Mouse (Mus musculus) heart, adult 2 months (tissue): ENCODE measurements around the gene Atp2b2. TPM values are rescaled to one million over a fixed set of nuclear protein-coding genes. Genes with fewer than 3 reads are reported as not detected.
A peak's percentile ranks its signal among the peaks of the same experiment; 100 is the strongest.

Experiments used
- DNase-seq, 2 experiments: peaks; one replicate each; pipeline ENCODE4 v3.0.0; 2021
- H3K27ac ChIP-seq: fragments of 200-600 bp; 2 replicates; pipeline ENCODE4 v1.8.1; 2022
- H3K27me3 ChIP-seq: fragments of 200-500 bp; 2 replicates; pipeline ENCODE4 v1.6.1; 2012; ENCODE audit warnings: mild to moderate bottlenecking, low read length, inconsistent platforms, mixed read lengths; ENCODE audit not compliant: control insufficient read depth, insufficient read depth
- H3K36me3 ChIP-seq: fragments of 200-500 bp; 2 replicates; pipeline ENCODE4 v1.6.1; 2012; ENCODE audit warnings: low read length, inconsistent platforms; ENCODE audit not compliant: control insufficient read depth, insufficient read depth
- H3K4me1 ChIP-seq: fragments of 200-500 bp; 2 replicates; pipeline ENCODE4 v1.6.1; 2011; ENCODE audit warnings: low read length; ENCODE audit not compliant: control insufficient read depth, insufficient read depth
- H3K4me3 ChIP-seq: fragments of 200-600 bp; 2 replicates; pipeline ENCODE4 v1.8.1; 2022
- H3K79me2 ChIP-seq: fragments of 200-500 bp; replicated peaks from 2 replicates; pipeline ENCODE4 v1.6.1; 2012; ENCODE audit warnings: mild to moderate bottlenecking, inconsistent platforms, low read length, moderate library complexity, mixed read lengths; ENCODE audit not compliant: control insufficient read depth, insufficient read depth
- H3K9ac ChIP-seq: fragments of 200-500 bp; 2 replicates; pipeline ENCODE4 v1.6.1; 2012; ENCODE audit warnings: low read depth, mild to moderate bottlenecking, control low read depth, inconsistent platforms, low read length, mixed read lengths
- CTCF ChIP-seq: fragments of 200-600 bp; IDR thresholded peaks from 2 replicates; pipeline ENCODE4 v1.8.1; 2022; ENCODE audit warnings: antibody characterized with exemption, mild to moderate bottlenecking, moderate library complexity
- EP300 ChIP-seq: fragments of 200-500 bp; IDR thresholded peaks from 2 replicates; pipeline ENCODE4 v1.6.1; 2011; ENCODE audit warnings: low read depth, low read length, control low read depth; ENCODE audit not compliant: insufficient read depth
- POLR2A ChIP-seq: fragments of 200-500 bp; IDR thresholded peaks from 2 replicates; pipeline ENCODE4 v1.6.1; 2011; ENCODE audit warnings: mild to moderate bottlenecking, low read depth, low read length, control low read depth; ENCODE audit not compliant: insufficient read depth
- WGBS: fragments of 180-500 bp; shearing (Covaris S2); methylation state at CpG from one replicate; pipeline ENCODE4 v1.1.7; 2018; 5-methylcytosine and 5-hydroxymethylcytosine counted together
- intact Hi-C: fragments of 180-260 bp; cut with DNase I; formaldehyde crosslinking; loops from one replicate; pipeline ENCODE4 v1.15.1; 2025
- polyA plus RNA-seq: library from polyadenylated mRNA; depleted of rRNA; stranded (reverse); fragments of >200 nt; gene quantifications from 2 replicates; pipeline ENCODE4 v1.2.3, GENCODE M21; 2012
- total RNA-seq, 2 experiments: library from RNA; stranded (reverse); gene quantifications; 2 replicates each; pipeline ENCODE4 v1.2.3; 2021

Gene Atp2b2
- total and polyA plus RNA-seq, 3 experiments: 0.64 to 1.1 (median 0.84) TPM

GRCm38 (mm10) chr6:113936811-113937508 lies 105.5 kb downstream of the Atp2b2 start:
- intact Hi-C loops: no loop called here
- H3K9ac ChIP-seq: no peak overlapping the region
- H3K27me3 ChIP-seq: no peaks in the 10 kb centered on the region
- no peaks in the 10 kb centered on the region for H3K79me2 ChIP-seq
- DNase-seq: no peak
- 59% methylated on average over 6 of the region's 6 CpGs for WGBS
- no peak overlapping the region for H3K27ac ChIP-seq
- TF ChIP-seq CTCF: no peak
- TF ChIP-seq POLR2A: no peak
- no peak for TF ChIP-seq EP300
- H3K4me1 ChIP-seq: peaks cover 1% of the 10 kb centered on the region
- H3K36me3 ChIP-seq: no peaks in the 10 kb centered on the region
- H3K4me3 ChIP-seq: no peak overlapping the region

- 35% methylated on average over 8 of the region's 8 CpGs for WGBS
- no peak for TF ChIP-seq CTCF
- no peak for TF ChIP-seq EP300
- no peak for TF ChIP-seq POLR2A
- H3K36me3 ChIP-seq: no peaks in the 10 kb centered on the region
- DNase-seq: no peak
- H3K4me1 ChIP-seq: peaks cover 1% of the 10 kb centered on the region
- no peaks in the 10 kb centered on the region for H3K79me2 ChIP-seq
- no peak overlapping the region for H3K9ac ChIP-seq
- no peak overlapping the region for H3K4me3 ChIP-seq
- intact Hi-C loops: no loop called here
- H3K27me3 ChIP-seq: no peaks in the 10 kb centered on the region
- H3K27ac ChIP-seq: no peak overlapping the region
Observed at GRCm38 (mm10) chr6:113936111-113936510, 106.3 kb downstream of the Atp2b2 start.

DNA sequence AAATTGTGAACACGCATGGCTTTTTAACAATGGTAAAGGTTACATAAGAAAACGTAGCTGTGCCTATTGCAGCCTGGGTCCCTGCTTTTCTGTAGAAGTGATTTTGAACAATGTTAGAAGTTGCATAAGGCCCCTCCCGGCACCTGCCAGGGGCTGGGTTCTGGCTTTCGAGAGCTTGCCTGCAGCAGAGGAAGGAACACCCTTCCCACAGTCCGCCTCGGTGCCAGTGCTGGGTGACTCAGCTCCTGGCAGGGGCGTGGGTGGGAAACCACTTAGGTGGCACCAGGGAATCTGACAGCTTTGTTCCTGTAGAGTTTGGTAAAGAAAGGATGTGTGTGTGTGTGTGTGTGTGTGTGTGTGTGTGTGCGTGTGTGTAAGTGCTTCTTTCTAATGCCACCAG lies 107.7 kb downstream of the Atp2b2 start:
- H3K79me2 ChIP-seq: no peaks in the 10 kb centered on the region
- no peak for TF ChIP-seq CTCF
- no peak for TF ChIP-seq POLR2A
- TF ChIP-seq EP300: no peak
- H3K27me3 ChIP-seq: no peaks in the 10 kb centered on the region
- intact Hi-C loops: no loop called here
- DNase-seq: peak in 1 of 2 experiments; percentile 18
- H3K9ac ChIP-seq: no peak overlapping the region
- peaks cover 1% of the 10 kb centered on the region for H3K4me1 ChIP-seq
- WGBS: 57% methylated on average over 8 of the region's 8 CpGs
- H3K36me3 ChIP-seq: no peaks in the 10 kb centered on the region
- no peak overlapping the region for H3K27ac ChIP-seq
- H3K4me3 ChIP-seq: no peak overlapping the region

- no peak for TF ChIP-seq POLR2A
- H3K4me3 ChIP-seq: no peak overlapping the region
- H3K27me3 ChIP-seq: no peaks in the 10 kb centered on the region
- intact Hi-C loops: no loop called here
- 52% methylated on average over 14 of the region's 14 CpGs for WGBS
- no peaks in the 10 kb centered on the region for H3K79me2 ChIP-seq
- no peak overlapping the region for H3K9ac ChIP-seq
- H3K4me1 ChIP-seq: peaks cover 1% of the 10 kb centered on the region
- no peak overlapping the region for H3K27ac ChIP-seq
- no peaks in the 10 kb centered on the region for H3K36me3 ChIP-seq
- DNase-seq: no peak
Observed at GRCm38 (mm10) chr6:113933261-113934151, 108.9 kb downstream of the Atp2b2 start.

DNA sequence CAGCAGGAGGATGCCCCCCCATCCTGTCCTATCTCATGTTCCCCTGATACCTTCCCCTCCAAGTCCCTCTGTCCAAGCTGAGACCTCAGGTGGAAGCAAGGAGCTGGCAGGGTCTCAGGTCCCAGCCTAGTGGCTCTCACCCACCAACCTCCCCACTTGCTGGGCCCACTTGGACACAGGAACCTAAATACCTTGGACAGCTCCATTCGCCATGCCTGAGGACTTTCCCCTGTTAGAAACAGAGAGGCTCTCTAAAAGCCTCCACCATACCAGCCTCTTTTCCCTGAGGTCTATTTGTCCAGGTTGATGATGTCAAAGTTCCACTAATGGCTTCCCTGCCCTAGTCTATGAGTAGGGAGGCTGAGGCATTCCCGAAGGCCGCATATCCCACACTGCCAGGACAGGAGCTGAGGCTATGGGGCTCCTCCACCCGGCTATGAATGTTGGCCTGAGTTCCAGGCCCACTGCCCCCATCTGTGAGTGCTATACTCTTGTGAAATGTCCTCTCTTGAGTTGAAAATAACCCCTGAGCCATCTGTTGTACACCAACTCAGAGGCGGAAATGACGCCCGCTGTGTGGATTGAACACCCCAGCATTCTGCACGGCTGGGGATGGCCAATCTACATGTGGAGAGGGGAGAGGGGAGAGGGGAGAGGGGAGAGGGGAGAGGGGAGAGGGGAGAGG lies 113.1 kb downstream of the Atp2b2 start:
- TF ChIP-seq EP300: no peak
- no peak for TF ChIP-seq CTCF
- TF ChIP-seq POLR2A: no peak
- intact Hi-C loops: no loop called here
- Histone ChIP-seq H3K27me3 (no peaks in the 10 kb centered on the region), H3K79me2 (no peaks in the 10 kb centered on the region), H3K36me3 (no peaks in the 10 kb centered on the region), H3K4me3 (no peak overlapping the region), H3K9ac (no peak overlapping the region), H3K27ac (no peak overlapping the region), H3K4me1 (no peaks in the 10 kb centered on the region; the same call in 1 of the 2 replicates)
- 84% methylated on average over 7 of the region's 8 CpGs for WGBS
- no peak for DNase-seq

- TF ChIP-seq EP300: no peak
- no peak for TF ChIP-seq POLR2A
- no peak for TF ChIP-seq CTCF
- no peak for DNase-seq
- H3K9ac ChIP-seq: no peak overlapping the region
- H3K36me3 ChIP-seq: no peaks in the 10 kb centered on the region
- WGBS: 63% methylated on average over 4 of the region's 4 CpGs
- H3K4me1 ChIP-seq: no peaks in the 10 kb centered on the region
- no peaks in the 10 kb centered on the region for H3K79me2 ChIP-seq
- intact Hi-C loops: no loop called here
- H3K27ac ChIP-seq: no peak overlapping the region
- no peak overlapping the region for H3K4me3 ChIP-seq
- H3K27me3 ChIP-seq: no peaks in the 10 kb centered on the region; the same call in 1 of the 2 replicates
Observed at GRCm38 (mm10) chr6:113923249-113923648, 119.2 kb downstream of the Atp2b2 start.
